Mouse (Mus musculus) forebrain, postnatal 0 days (tissue): ENCODE measurements around the gene 2610528J11Rik. TPM values are rescaled to one million over a fixed set of nuclear protein-coding genes. Genes with fewer than 3 reads are reported as not detected.

ENCODE experiments used
- ATAC-seq: fragments of 200-750 bp; cut with Nextera tagmentation; 2 replicates; pipeline ENCODE4 v1.8.0; 2017; ENCODE audit warnings: mild to moderate bottlenecking, moderate library complexity
- DNase-seq: peaks from one replicate; pipeline ENCODE4 v3.0.0-alpha.2; 2015
- H3K27ac ChIP-seq: fragments of 300-500 bp; sonication (generic); 2 replicates; pipeline ENCODE4 v1.5.1; 2014; ENCODE audit warnings: low read depth, mild to moderate bottlenecking, antibody characterized with exemption, low read length, moderate library complexity, mixed read lengths
- H3K27me3 ChIP-seq: fragments of 300-500 bp; sonication (generic); 2 replicates; pipeline ENCODE4 v1.6.1; 2014; ENCODE audit warnings: mild to moderate bottlenecking, low read length, mixed read lengths; ENCODE audit not compliant: insufficient read depth
- H3K36me3 ChIP-seq: fragments of 300-500 bp; sonication (generic); 2 replicates; pipeline ENCODE4 v1.6.1; 2014; ENCODE audit warnings: mild to moderate bottlenecking, moderate library complexity; ENCODE audit not compliant: insufficient read depth
- H3K4me1 ChIP-seq: fragments of 300-500 bp; sonication (generic); 2 replicates; pipeline ENCODE4 v1.6.1; 2014; ENCODE audit warnings: antibody characterized with exemption; ENCODE audit not compliant: insufficient read depth
- H3K4me2 ChIP-seq: fragments of 300-500 bp; sonication (generic); 2 replicates; pipeline ENCODE4 v1.6.1; 2014; ENCODE audit warnings: low read depth, mild to moderate bottlenecking, moderate library complexity
- H3K4me3 ChIP-seq: fragments of 300-500 bp; sonication (generic); 2 replicates; pipeline ENCODE4 v1.5.1; 2014; ENCODE audit warnings: low read depth, low read length, mixed read lengths
- H3K9ac ChIP-seq: fragments of 300-500 bp; sonication (generic); 2 replicates; pipeline ENCODE4 v1.6.1; 2014; ENCODE audit warnings: mild to moderate bottlenecking
- H3K9me3 ChIP-seq: fragments of 300-500 bp; sonication (generic); 2 replicates; pipeline ENCODE4 v1.6.1; 2016; ENCODE audit warnings: low read length
- CTCF ChIP-seq: sonication (generic); IDR thresholded peaks from 2 replicates; pipeline ENCODE4 v1.5.1; 2016; ENCODE audit warnings: antibody characterized with exemption, control low read depth, low read depth
- WGBS: fragments of 180-500 bp; shearing (Covaris S2); extraction: QIAGEN DNeasy Blood & Tissue Kit; methylation state at CpG from one replicate; pipeline ENCODE4 v1.1.7; 2014; 5-methylcytosine and 5-hydroxymethylcytosine counted together
- polyA plus RNA-seq: library from polyadenylated mRNA; unstranded; fragments of >200 nt; fragmentation: Nextera tagmentation; extraction: Ambion mirVana; gene quantifications from 2 replicates; pipeline ENCODE4 v1.2.1, GENCODE M21; 2015
- total RNA-seq: library from RNA; depleted of rRNA; stranded (reverse); fragments of >200 nt; gene quantifications from 2 replicates; pipeline ENCODE4 v1.2.3, GENCODE M21; 2014

The 2610528J11Rik gene
- total and polyA plus RNA-seq, 2 experiments from 2014 or later: not detected

- Histone ChIP-seq H3K4me2 (no peak overlapping the region), H3K9ac (no peak overlapping the region), H3K27me3 (no peaks in the 10 kb centered on the region), H3K4me3 (no peak overlapping the region), H3K4me1 (no peaks in the 10 kb centered on the region), H3K36me3 (no peaks in the 10 kb centered on the region), H3K9me3 (no peaks in the 10 kb centered on the region), H3K27ac (no peak overlapping the region)
- DNase-seq (no peak), ATAC-seq (no peak)
- WGBS: 34% methylated on average over 5 of the region's 5 CpGs
- no peak for TF ChIP-seq CTCF
These were observed 509 bp downstream of the 2610528J11Rik start for GRCm38 (mm10) chr4:118527335-118527681.

- no peak overlapping the region for H3K9ac ChIP-seq
- DNase-seq: no peak
These were observed 921 bp downstream of the 2610528J11Rik start for GRCm38 (mm10) chr4:118527720-118528119.

GRCm38 (mm10) chr4:118532663-118533062, 5.9 kb downstream of the 2610528J11Rik start:
- 81% methylated on average over 5 of the region's 5 CpGs for WGBS
- Histone ChIP-seq H3K4me2 (no peak overlapping the region), H3K4me1 (no peaks in the 10 kb centered on the region), H3K4me3 (no peak overlapping the region), H3K9me3 (no peaks in the 10 kb centered on the region), H3K27me3 (no peaks in the 10 kb centered on the region), H3K36me3 (no peaks in the 10 kb centered on the region), H3K9ac (no peak overlapping the region), H3K27ac (no peak overlapping the region)
- ATAC-seq (no peak), DNase-seq (no peak)
- no peak for TF ChIP-seq CTCF

More at GRCm38 (mm10) chr4:118527720-118528119, 921 bp downstream of the 2610528J11Rik start:
- ATAC-seq: no peak
- H3K4me3 ChIP-seq: no peak overlapping the region
- no peak overlapping the region for H3K27ac ChIP-seq
- no peaks in the 10 kb centered on the region for H3K27me3 ChIP-seq
- no peak overlapping the region for H3K4me2 ChIP-seq
- H3K4me1 ChIP-seq: no peaks in the 10 kb centered on the region
- no peaks in the 10 kb centered on the region for H3K9me3 ChIP-seq
- 86% methylated on average over 6 of the region's 6 CpGs for WGBS
- no peak for TF ChIP-seq CTCF
- H3K36me3 ChIP-seq: no peaks in the 10 kb centered on the region

- no peak overlapping the region for H3K4me3 ChIP-seq
- H3K4me2 ChIP-seq: no peak overlapping the region
- H3K9me3 ChIP-seq: no peaks in the 10 kb centered on the region
- no peak overlapping the region for H3K27ac ChIP-seq
- ATAC-seq: no peak
- H3K9ac ChIP-seq: no peak overlapping the region
- WGBS: 76% methylated on average over 3 of the region's 4 CpGs
- no peaks in the 10 kb centered on the region for H3K27me3 ChIP-seq
- no peak for TF ChIP-seq CTCF
- no peak for DNase-seq
- no peaks in the 10 kb centered on the region for H3K4me1 ChIP-seq
- no peaks in the 10 kb centered on the region for H3K36me3 ChIP-seq
These were observed 6.4 kb downstream of the 2610528J11Rik start for GRCm38 (mm10) chr4:118533156-118533555.

- Histone ChIP-seq H3K4me1 (no peaks in the 10 kb centered on the region), H3K4me2 (no peak overlapping the region), H3K27ac (no peak overlapping the region), H3K36me3 (no peaks in the 10 kb centered on the region), H3K9me3 (no peaks in the 10 kb centered on the region), H3K9ac (no peak overlapping the region), H3K27me3 (no peaks in the 10 kb centered on the region), H3K4me3 (no peak overlapping the region)
- TF ChIP-seq CTCF: no peak
- 88% methylated on average over 7 of the region's 7 CpGs for WGBS
- ATAC-seq (no peak), DNase-seq (no peak)
These were observed 6.8 kb downstream of the 2610528J11Rik start for GRCm38 (mm10) chr4:118533605-118534004.

GRCm38 (mm10) chr4:118535610-118536009, 8.8 kb downstream of the 2610528J11Rik start:
- no peak for TF ChIP-seq CTCF
- no peak overlapping the region for H3K4me2 ChIP-seq
- no peak overlapping the region for H3K27ac ChIP-seq
- no peak overlapping the region for H3K4me3 ChIP-seq
- ATAC-seq: no peak
- H3K36me3 ChIP-seq: no peaks in the 10 kb centered on the region
- H3K4me1 ChIP-seq: no peaks in the 10 kb centered on the region
- no peak overlapping the region for H3K9ac ChIP-seq
- no peaks in the 10 kb centered on the region for H3K27me3 ChIP-seq
- no peaks in the 10 kb centered on the region for H3K9me3 ChIP-seq
- WGBS: 89% methylated on average over 6 of the region's 6 CpGs
- DNase-seq: no peak

- Histone ChIP-seq H3K27ac (no peak overlapping the region), H3K36me3 (no peaks in the 10 kb centered on the region), H3K9ac (no peak overlapping the region), H3K4me1 (no peaks in the 10 kb centered on the region), H3K9me3 (no peaks in the 10 kb centered on the region), H3K4me3 (no peak overlapping the region), H3K27me3 (no peaks in the 10 kb centered on the region), H3K4me2 (no peak overlapping the region)
- ATAC-seq (no peak), DNase-seq (no peak)
- WGBS: 45% methylated on average over 6 of the region's 6 CpGs
- TF ChIP-seq CTCF: no peak
These were observed 11.0 kb downstream of the 2610528J11Rik start for GRCm38 (mm10) chr4:118537801-118538200.

GRCm38 (mm10) chr4:118539904-118540303, 13.1 kb downstream of the 2610528J11Rik start:
- WGBS: 10% methylated on average over 10 of the region's 10 CpGs
- Histone ChIP-seq H3K9me3 (no peaks in the 10 kb centered on the region), H3K9ac (no peak overlapping the region), H3K27me3 (no peaks in the 10 kb centered on the region), H3K4me3 (no peak overlapping the region), H3K27ac (no peak overlapping the region), H3K36me3 (no peaks in the 10 kb centered on the region), H3K4me2 (no peak overlapping the region), H3K4me1 (peaks cover 5% of the 10 kb centered on the region; the same call in 1 of the 2 replicates)
- ATAC-seq: no peak
- no peak for DNase-seq
- no peak for TF ChIP-seq CTCF
